Mouse (Mus musculus): ENCODE measurements around the gene Prkcsh.

The Prkcsh gene

DNA sequence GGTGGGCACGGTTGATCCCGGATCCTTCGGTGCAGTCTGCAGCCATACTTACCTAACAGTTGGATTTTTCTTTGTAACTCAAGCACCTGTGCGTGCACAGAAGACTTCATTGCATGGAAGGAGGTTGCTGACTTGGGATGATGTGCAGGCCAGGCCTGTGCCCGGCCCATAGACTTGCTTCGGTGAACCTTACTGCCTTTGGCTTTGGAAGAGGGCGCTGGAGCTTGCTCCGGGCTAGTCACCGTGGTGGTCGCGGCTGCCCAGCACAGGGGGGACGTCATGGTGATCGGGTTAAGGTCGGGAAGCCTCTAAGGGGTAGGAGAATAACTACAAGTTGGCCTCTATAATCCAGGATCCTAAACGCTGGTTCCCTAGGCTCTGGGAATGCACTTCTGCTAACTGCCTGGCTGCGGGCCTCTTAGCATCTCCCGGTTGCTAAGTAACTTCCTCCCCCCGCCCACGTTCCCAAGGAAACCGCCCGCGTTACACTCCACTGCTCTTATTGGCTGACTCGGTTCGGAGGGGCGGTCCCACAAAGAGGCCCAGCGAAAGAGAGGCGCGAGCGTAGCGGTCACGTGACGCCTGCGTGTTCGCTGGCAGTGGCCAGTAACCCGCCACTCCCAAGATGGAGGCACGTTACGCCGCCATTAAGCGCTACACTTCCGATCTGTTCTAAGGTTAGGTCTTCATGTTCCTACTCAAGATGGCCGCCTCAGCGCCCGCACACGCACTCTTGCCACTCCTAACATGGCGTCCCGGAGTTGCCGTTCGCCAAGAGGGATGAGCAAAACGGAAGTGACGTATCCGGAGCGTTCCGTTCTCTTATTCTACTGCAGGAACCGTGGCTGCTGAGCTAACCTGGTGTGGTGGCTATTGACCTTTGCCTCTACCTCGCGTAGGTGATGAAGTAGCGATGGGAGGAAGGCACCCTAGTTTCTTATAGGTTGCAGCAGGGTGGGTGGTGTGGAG is at the start of gene Prkcsh, which contains the start of gene Ccdc151:
TSS of gene Prkcsh (plus strand) at position 613 of the 969 bp plus-strand sequence.
TSS of gene Ccdc151 (minus strand) at position 441 of the 969 bp plus-strand sequence.
- peak; percentile 99 for DNase-seq (ENCODE audit: low read depth, low spot score)

DNA sequence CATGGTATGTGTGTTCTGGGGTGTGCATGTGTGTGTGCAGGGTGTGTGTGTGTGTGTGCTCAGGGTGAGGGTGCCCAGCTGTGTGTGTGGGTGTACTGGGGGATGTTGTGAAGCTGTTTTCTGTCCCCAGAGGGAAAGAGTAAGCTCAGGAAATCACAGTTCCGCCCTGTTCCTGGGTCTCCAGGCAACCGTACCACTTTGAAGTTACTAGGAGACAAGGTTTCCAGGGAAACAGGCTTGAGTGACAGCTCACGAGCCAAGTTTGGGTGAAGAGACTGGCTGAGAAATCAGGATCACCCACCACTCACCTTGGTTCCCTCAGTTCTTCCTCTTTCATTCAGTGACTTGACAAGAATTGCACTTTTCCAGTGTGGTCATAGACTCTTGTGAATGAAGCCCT is 49.0 kb upstream of the Prkcsh start:
- DNase-seq (ENCODE audit: low read depth, low spot score) = no peak

DNA sequence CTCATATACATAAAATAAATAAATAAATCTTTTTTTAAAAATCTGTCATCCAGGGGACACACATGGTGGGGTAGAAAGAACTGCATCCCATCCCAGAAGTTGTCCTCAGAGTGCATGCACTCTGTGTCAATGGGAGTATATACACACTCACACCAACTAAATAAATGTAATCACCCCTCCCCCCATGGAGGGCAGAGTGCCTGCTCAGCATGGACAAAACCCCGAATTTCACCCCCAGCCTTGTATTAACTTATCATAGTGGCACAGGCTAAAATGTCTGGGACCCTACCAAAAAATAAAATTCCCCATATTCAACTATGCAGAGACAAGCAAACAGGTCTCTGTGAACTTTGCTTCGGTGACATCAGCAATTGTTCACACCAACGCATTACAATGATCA is 48.0 kb upstream of the Prkcsh start:
- no peak for DNase-seq (ENCODE audit: low read depth, low spot score)

DNA sequence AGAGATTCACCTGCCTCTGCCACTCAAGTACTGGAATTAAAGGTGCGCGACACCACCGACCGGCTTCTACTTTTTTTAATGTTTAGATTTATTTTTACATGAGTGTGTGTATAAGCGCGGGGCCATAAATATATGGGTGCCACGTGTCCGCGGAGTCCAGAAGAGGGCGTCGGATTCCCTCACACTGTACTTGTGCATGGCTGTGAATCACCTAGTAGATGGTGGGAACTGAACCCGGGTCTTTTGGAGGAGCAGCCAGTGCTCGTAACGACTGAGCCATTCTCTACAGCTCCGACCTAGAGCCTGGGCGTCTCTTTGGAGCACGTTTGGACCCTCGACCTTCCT is 47.4 kb upstream of the Prkcsh start:
- no peak for DNase-seq (ENCODE audit: low read depth, low spot score)

DNA sequence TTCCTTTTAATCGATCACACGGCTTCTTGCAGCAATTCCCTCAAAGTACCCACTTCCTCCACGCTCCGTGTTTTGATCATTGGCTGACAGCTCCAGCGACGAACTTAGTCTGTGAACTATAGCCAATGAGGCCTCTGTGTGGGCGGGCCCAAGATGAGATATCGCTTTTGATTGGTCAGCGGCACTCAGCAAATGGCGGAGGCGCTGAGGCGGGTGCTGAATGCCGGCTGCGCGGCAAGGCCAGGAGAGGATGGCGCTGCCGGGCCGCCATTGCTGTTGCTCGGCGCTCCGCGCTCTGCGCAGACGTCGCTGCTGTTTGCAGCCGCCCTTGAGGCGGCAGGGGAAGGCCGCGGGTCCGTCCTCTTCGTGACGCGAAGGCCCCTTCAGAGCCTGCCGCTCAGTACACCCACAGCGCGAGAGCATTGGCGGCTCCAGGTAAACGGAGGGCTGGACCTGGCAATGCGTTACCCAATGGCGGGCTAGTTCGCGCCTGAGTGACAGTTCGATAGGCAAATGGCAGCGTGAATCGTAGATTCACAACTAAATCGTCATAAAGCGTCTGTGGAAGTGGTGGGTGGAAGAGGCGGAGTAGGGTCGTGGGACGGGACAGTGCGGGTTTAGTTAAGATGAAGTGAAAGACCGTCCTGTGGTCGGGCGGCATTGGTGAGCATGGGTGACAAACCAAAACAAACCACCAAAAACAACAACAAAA is 46.9 kb upstream of the Prkcsh start, which contains the start of gene Swsap1:
TSS of gene Swsap1 (plus strand) at position 186 of the 712 bp plus-strand sequence.
- DNase-seq (ENCODE audit: low read depth, low spot score) = peak; percentile 97

DNA sequence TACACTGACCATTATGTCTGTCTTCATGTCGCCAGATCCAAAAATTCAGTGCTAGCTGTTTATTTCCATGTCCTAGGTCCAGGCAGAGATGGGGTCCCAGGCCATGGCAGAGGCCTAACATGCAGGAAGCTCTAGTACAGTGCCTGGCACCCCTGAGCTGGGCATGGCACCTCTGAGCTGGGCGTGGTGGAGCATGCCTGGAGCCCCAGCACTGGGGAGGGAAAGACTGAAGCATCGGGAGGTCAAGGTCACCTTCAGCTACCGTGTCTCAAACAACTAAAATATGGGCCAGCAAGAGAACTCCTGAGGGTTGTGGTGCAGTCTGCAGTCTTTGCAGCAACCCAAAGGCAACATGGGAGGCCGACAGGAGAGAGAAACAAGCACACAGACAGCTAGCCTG is 44.2 kb upstream of the Prkcsh start:
- no peak for DNase-seq (ENCODE audit: low read depth, low spot score)

DNA sequence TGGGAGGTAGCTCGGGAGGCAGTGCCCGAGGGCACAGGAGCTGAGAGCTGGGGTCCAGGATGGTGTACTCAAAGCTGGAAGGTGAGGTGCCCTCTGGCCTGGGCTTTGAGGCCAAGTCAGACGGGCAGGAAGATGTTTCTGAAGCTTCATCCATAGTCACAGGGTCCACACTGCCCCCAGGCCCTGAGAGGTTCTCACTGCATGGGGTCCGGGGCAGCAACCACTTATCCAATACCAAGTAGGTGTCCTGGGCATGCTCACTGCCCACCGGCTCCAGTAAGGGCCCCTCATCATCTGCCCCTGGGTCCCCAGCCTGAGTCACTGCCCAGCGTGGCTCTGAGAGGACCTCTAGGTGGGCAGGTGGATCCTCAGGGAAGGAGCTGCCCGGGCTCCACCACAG is 43.4 kb upstream of the Prkcsh start:
- no peak for DNase-seq (ENCODE audit: low read depth, low spot score)

DNA sequence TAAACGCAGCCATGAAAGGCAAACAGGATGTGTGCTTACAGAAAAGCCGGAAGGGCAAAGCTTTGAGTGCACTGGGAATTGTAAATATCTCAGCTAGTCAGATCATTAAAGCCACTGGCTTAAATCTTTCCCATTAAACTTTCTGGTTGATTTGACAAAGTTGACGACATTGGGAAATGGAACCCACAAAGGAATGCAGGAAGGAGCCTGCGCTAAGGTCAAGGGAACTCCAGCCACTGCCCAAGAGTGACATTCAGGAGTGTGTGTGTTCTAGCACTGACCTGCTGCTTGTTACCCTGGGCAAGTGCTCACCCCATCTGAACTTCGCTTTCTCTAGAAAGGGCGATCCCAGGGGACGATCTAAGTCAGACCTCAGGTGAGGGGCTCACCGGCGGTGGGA is 42.5 kb upstream of the Prkcsh start:
- no peak for DNase-seq (ENCODE audit: low read depth, low spot score)

DNA sequence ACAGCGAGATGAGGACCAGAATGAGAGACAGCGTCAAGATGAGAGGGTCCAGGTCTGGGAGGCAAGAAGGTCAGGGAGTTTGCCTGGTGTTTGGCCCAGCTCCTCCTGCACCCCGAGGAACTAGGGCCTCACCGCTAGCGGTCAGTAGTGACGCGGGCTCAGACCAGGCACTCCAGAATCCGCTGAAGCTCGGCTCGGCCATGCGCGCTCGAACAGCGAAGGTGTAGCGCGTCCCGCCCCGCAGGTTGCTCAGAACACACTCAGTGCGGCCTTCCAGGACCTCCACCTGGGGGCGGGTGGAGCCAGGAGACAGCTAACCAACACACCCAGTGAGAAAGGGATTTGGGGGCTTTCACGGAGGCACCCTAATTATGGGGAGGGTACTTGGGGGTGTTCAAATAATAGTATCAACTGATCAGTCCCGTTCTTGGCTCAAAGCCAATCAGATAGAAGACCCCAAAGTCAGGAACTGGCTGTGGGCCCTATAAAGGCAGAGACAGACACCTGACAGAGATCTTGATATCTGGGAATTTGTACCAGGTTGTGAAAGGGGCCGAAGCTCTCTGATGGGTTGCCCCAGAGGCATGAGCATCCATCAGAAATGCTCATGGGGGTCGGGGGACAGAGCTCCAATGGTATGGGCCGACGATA is 41.9 kb upstream of the Prkcsh start:
- DNase-seq (ENCODE audit: low read depth, low spot score) = no peak

DNA sequence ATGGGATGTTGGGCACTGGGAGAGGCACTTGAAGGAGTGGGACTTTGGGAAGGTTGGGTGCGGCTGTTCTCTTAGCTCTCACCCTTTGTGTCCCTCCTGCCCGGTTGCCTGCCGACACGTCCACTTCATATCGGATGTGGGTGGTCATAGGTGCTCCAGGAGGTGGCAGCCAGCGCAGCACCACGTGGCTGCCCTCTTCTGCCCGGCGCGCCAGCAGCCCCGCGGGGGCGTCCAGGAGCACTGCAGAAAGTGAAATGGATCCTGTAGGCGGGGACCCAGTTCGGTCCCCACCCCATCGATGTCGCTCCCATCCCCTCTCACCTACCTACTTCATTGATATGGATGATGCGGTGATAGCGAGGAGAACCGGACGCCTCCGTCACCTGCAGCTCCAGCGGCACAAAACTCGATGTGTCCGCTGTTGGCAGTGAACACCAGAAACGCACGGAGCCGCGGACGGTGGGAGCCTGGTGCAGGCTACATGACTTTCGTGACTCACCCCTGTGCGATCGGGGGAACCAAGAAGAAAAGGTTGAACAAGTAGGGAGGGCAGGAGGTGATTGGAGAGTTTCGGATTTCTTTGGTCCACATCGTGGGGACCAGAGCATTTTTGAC is 41.1 kb upstream of the Prkcsh start:
- DNase-seq (ENCODE audit: low read depth, low spot score) = no peak

DNA sequence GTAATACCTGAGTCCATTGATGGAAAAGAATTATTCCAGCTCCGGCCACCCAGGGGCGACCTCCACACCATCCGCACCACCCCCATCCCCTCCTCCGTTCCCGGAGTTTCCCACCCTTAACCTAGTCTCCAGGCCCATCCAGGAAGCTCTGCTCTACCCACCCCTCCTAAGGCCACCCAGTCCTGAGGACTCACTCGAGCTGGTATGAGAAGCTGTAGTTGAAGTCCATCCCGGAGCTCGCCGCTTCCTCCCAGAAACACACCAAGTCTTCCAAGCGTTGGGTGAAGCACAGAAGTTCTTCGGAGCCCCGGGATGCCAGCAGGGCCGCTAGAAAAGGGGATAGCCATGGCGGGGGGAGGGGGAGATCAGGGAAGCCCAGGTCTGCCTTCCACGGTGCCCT is 40.6 kb upstream of the Prkcsh start:
- DNase-seq (ENCODE audit: low read depth, low spot score) = no peak

DNA sequence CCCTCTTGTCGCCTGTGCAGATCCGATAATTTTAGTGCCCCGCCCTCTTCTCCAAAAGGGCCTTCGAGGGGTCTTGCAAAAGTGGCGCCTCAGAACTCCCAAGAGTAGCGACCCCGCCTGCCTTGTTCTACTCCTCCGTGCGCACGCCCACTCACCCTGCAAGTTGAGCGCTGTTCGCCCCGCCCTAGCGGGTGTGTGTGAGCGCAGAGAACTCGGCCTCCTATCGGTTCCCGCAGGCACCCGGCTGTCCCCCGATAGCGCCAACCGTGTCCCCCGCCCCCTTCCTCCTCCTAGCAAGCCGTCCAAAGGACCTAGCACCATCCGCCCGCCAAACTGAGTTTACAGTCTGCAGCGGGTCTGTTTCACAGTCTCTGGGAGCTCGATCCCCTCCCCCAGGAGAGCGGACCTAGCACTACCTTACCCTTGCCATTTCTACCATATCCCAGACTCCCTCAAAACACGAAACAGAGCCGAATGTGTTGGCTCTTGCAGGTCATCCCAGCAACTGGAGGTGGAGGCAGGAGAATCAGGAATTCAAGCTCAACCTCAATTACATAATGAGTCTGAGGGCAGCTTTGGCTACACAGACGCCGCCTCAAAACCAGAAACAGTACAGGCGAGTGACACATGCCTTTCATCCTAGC is 40.1 kb upstream of the Prkcsh start:
- DNase-seq (ENCODE audit: low read depth, low spot score) = no peak

DNA sequence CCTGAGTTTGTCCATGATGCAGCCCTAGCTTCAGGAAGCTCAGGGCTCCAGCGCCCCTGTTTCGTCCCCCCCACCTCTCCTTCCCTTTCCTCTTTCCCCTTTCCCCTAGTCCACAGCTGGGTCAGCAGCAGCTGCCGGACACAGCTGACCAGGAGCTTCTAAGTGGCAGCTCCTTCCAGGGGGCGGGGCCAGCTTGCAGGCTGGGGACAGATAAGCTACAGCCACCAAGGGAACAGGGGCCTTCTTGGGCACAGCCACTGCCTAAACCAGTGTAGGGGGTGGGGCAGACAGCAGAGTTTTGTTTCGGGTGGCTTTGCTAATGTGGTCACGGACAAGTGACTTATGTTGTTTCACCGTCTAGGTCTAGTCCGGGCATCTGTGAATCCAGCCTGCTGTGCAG is 39.2 kb upstream of the Prkcsh start, which contains the start of gene Epor:
TSS of gene Epor (minus strand) at position 90 of the 400 bp plus-strand sequence.
- no peak for DNase-seq (ENCODE audit: low read depth, low spot score)

DNA sequence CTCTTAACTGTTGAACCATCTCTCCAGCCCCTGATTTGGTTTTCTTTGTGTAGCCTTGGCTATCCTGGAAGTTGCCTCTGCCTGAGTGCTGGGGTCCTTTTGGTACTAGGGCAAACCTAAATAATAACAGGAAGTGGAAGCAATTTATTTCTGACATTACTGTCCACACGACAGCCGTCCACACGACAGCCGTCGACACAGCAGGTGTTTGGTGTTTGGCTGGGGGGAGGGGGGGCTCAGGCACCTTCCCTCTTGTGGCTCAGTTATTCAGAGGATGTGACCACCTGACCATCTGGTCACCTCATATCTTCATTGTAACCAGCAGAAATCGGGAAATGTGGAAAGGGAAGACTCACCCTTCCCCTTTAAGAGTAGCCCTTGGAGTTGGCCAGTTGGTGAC is 33.7 kb upstream of the Prkcsh start:
- DNase-seq (ENCODE audit: low read depth, low spot score) = no peak

DNA sequence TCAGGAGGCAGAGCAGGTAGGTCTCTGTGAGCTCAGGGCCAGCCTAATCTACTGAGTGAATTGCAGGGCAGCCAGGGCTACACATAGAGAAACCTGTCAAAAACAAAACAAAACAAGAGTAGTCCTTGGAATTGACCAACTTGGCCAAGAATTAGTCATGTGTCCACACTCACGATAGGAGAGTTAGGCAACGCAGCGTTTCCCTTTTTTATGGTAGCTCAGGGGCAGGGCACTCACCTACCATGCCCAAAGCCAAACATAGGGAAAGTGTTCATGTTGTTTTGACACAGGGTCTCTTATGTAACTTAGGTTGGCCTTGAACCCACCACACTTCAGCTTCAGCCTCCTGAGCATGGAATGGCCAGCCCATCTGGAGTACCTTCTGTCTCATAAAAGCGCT is 33.3 kb upstream of the Prkcsh start:
- no peak for DNase-seq (ENCODE audit: low read depth, low spot score)

DNA sequence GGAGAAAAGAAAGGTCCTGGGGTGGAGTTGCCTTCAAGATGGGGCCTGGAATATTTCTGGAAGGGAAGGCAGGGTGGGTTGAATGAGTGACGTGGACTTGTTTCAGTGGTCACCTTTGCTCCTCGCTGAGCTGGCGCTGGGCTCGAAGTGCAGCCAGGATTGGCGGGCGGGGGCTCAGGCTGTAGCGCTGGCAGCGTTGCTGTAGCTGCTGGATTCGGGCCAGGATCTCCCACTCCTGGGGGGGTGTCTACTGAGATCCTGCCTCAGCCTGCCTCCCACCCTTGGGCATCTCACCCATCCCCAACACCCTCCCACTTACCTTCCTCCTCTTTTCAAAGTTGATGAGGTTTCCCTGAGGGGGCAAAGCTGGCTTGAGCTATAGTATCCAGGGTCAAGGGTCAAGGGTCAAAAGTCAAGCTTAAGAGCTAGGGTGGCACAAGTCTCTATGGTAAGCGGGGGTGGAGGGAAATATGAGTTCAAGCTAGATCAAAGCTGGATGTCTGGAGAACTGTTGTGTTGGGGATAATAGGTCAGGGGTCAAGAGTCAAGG is 25.9 kb upstream of the Prkcsh start:
- no peak for DNase-seq (ENCODE audit: low read depth, low spot score)

DNA sequence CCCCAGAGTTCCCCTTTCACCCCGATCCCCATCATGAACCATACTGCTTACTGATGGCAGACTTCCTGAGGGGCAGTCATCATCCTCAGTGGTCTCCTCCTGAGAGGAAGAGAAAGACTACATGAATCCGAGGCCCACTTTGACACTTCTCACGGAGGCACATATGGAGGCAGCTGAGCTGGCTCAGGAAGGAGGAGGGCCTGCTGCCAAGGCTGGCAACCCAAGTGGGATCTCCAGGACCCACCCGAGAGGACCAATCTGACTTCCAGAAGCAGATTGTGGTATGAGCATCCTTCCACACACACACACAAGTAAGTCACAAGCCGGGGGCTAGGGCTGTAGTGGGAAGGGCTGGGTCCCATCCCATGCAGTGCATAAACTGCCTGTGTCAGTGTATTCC is 25.3 kb upstream of the Prkcsh start:
- no peak for DNase-seq (ENCODE audit: low read depth, low spot score)

DNA sequence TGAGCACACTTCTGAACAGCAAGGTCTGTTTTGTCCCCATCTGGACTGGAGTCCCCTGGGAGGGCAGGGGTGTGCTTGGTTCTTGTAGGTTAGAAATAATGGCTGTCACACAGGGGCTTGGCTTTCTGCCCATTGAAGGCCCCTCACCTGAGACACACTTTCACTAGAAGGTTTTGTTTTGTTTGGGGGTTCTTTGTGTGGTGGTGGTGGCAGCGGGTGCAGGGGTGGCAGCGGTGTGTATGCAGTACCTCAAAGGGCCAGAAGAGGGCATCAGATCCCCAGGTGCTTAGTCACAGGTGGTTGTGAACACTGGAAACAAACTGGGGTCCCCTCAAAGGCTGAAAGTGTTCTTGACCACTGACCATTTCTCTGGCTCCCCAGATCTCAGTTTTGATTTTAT is 24.6 kb upstream of the Prkcsh start:
- no peak for DNase-seq (ENCODE audit: low read depth, low spot score)

DNA sequence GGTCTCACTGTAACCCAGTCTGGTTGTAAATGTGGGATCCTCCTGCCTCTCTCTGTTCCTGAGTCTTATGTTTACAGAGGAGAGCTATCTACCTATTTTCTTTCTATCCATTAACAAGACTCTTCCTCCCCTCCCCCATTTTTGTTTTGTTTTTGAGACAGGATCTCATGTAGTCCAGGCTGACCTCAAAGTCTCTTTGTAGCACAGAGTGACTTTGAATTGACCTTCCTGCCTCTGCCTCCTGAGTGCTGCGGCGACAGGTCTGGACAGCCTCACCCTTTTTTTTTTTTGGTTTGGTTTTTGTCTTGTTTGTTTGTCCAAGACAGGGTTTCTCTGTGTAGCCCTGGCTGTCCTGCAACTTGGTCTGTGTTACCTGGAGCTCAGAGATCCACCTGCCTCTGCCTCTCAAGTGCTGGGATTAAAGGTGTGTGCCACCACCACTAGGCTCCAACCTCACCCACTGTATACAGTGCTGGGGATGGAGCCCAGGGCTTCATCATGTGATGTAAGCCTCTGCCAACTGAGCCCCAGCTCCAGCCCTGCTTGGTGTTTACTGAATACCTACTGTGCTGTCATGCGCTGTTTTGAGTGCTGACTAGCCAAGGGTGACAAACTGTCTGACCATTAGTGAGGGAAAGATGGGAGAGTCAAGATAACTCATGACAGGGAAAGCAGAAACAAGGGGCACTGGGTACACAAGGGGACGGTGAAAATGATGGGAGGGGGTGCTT is 24.0 kb upstream of the Prkcsh start:
- DNase-seq (ENCODE audit: low read depth, low spot score) = no peak

DNA sequence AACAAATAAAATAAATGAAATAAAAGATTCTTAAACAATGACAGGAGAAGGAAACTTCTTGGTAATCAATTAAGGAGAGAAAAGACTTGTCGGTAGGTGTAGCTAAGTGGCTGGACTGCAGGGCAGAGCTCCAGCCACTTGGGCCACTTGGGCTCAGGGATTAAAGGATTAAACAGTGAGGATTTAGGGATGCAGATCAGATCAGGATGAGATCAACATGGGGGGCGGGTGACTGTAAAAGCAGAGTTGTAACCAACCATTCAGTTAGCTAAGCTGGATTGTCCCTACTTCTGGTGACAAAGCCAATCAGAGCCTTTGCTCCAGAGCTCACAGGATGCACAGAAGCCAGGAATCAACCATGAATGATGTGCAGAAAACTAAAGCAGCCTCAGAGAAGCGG is 18.7 kb upstream of the Prkcsh start:
- peak; percentile 82 for DNase-seq (ENCODE audit: low read depth, low spot score)
